Mouse (Mus musculus): ENCODE data around the gene Trp53inp2. TPM values are rescaled to one million over a fixed set of nuclear protein-coding genes. Genes with fewer than 3 reads are reported as not detected.

Gene Trp53inp2
- polyA plus RNA-seq, 1 experiment from 2014 or later: 29.2 TPM

GRCm38 (mm10) chr2:155356971-155357591 lies 23.8 kb upstream of the Trp53inp2 start, which contains the start of gene Pigu:
Pigu (minus strand) TSS chr2:155357430.
- DNase-seq (ENCODE audit: low spot score) (peak; percentile 99), ATAC-seq (ENCODE audit: low read depth) (peak; percentile 100)
- Histone ChIP-seq H3K4me1 (ENCODE audit: control insufficient read depth, insufficient read depth, low read length) (no peaks in the 10 kb centered on the region), H3K4me2 (ENCODE audit: low read depth, low read length) (peak within 1 kb of the TSS; percentile 77), H3K27ac (replicated peaks; ENCODE audit: low read depth, low read length) (peak within 1 kb of the TSS; percentile 48), H3K27me3 (replicated peaks; ENCODE audit: control insufficient read depth, insufficient read depth, low read length) (no peaks in the 10 kb centered on the region), H3K4me3 (ENCODE audit: low read depth, low read length) (peak within 1 kb of the TSS; percentile 89), H3K36me3 (ENCODE audit: control insufficient read depth, insufficient read depth, low read length) (no peaks in the 10 kb centered on the region), H3K9me3 (ENCODE audit: control insufficient read depth, low read length) (no peaks in the 10 kb centered on the region), H3K9ac (ENCODE audit: low read depth, low read length) (peak within 1 kb of the TSS; percentile 80)
- WGBS: under 1% methylated on average over 38 of the region's 38 CpGs

DNA sequence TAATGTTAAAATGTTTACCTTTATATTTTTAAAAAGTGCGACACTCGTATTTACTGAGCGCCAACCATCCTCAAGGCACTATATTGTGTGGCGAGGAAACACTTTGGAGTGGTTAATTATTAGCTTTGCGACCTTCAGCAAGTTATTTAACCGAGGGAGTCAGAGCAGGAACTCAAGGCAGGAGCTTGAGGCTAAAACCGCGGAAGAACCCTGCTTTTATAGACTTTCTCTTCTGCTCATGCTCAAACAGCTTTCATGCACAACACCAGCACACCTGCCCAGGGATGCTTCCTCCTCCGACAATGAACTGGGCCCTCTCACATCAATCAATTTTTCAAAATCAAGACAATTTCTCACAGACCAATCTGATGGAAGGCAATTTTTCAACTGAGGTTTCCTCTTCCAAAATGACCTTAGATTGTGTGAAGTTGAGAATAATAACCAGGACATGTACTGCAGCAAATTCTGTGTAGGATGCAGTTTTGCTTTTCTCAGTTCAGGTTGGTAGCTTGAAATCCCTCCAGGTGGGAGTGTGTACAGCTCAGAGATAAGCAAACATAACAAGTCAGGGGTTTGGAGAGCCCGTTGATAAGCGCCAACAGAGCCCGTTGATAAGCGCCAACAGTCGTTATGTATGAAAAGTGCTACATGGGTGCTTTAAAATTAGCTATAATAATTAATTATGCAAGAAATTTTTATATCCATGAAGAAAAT lies 23.0 kb upstream of the Trp53inp2 start:
- no peak overlapping the region for H3K27ac ChIP-seq (replicated peaks; ENCODE audit: low read depth, low read length)
- no peaks in the 10 kb centered on the region for H3K4me1 ChIP-seq (ENCODE audit: control insufficient read depth, insufficient read depth, low read length)
- 34% methylated on average over 14 of the region's 14 CpGs for WGBS
- no peaks in the 10 kb centered on the region for H3K27me3 ChIP-seq (replicated peaks; ENCODE audit: control insufficient read depth, insufficient read depth, low read length)
- no peak for DNase-seq (ENCODE audit: low spot score)
- peak overlapping the region; percentile 54; the same call in 1 of the 2 replicates for H3K9ac ChIP-seq (ENCODE audit: low read depth, low read length)
- ATAC-seq (ENCODE audit: low read depth): peak; percentile 16
- H3K4me2 ChIP-seq (ENCODE audit: low read depth, low read length): peak overlapping the region; percentile 77
- peak overlapping the region; percentile 89 for H3K4me3 ChIP-seq (ENCODE audit: low read depth, low read length)
- no peaks in the 10 kb centered on the region for H3K9me3 ChIP-seq (ENCODE audit: control insufficient read depth, low read length)
- no peaks in the 10 kb centered on the region for H3K36me3 ChIP-seq (ENCODE audit: control insufficient read depth, insufficient read depth, low read length)

DNA sequence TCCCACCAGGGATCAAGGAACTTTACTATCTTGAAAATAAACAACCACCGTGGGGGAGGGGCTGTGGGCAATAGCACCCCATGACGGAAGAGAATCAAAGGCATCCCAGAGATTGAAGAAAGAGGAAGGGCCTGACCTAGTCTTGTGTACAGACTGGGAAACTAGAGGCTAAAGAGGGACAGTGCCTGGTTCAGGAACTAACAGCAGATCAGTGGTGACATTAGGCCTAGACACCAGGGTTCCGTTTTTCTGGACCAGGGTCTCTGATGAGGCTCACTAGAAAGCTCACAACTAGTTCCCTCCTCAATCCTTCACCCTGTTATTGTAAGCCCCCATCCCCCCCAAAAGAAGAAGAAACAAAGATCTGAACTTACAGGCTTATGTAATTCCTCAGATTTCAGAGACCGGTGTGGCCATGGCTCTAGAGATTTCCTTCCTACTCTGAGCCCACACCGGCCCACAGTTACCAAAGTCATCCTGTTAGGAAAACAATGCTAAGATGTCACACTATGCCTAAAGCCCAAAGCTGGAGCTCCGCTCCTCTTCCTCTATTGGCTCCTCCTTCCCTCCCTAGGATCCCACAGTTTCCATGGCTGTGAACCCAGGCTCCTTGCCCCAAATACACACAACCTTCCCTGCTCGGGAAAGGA lies 13.1 kb upstream of the Trp53inp2 start:
- H3K9ac ChIP-seq (ENCODE audit: low read depth, low read length): no peak overlapping the region
- H3K4me2 ChIP-seq (ENCODE audit: low read depth, low read length): no peak overlapping the region
- H3K4me3 ChIP-seq (ENCODE audit: low read depth, low read length): no peak overlapping the region
- no peak for ATAC-seq (ENCODE audit: low read depth)
- no peaks in the 10 kb centered on the region for H3K36me3 ChIP-seq (ENCODE audit: control insufficient read depth, insufficient read depth, low read length)
- no peaks in the 10 kb centered on the region for H3K9me3 ChIP-seq (ENCODE audit: control insufficient read depth, low read length)
- 76% methylated on average over 7 of the region's 7 CpGs for WGBS
- no peaks in the 10 kb centered on the region for H3K4me1 ChIP-seq (ENCODE audit: control insufficient read depth, insufficient read depth, low read length)
- no peaks in the 10 kb centered on the region for H3K27me3 ChIP-seq (replicated peaks; ENCODE audit: control insufficient read depth, insufficient read depth, low read length)
- DNase-seq (ENCODE audit: low spot score): no peak
- H3K27ac ChIP-seq (replicated peaks; ENCODE audit: low read depth, low read length): no peak overlapping the region

- no peak overlapping the region for H3K9ac ChIP-seq (ENCODE audit: low read depth, low read length)
- no peaks in the 10 kb centered on the region for H3K27me3 ChIP-seq (replicated peaks; ENCODE audit: control insufficient read depth, insufficient read depth, low read length)
- no peak overlapping the region for H3K27ac ChIP-seq (replicated peaks; ENCODE audit: low read depth, low read length)
- WGBS: 48% methylated on average over 7 of the region's 7 CpGs
- ATAC-seq (ENCODE audit: low read depth) (no peak), DNase-seq (ENCODE audit: low spot score) (peak; percentile 81)
- no peaks in the 10 kb centered on the region for H3K9me3 ChIP-seq (ENCODE audit: control insufficient read depth, low read length)
- no peaks in the 10 kb centered on the region for H3K4me1 ChIP-seq (ENCODE audit: control insufficient read depth, insufficient read depth, low read length)
- no peaks in the 10 kb centered on the region for H3K36me3 ChIP-seq (ENCODE audit: control insufficient read depth, insufficient read depth, low read length)
- no peak overlapping the region for H3K4me3 ChIP-seq (ENCODE audit: low read depth, low read length)
- H3K4me2 ChIP-seq (ENCODE audit: low read depth, low read length): no peak overlapping the region
Observed at GRCm38 (mm10) chr2:155369333-155369883, 11.5 kb upstream of the Trp53inp2 start.

- no peak overlapping the region for H3K27ac ChIP-seq (replicated peaks; ENCODE audit: low read depth, low read length)
- DNase-seq (ENCODE audit: low spot score): no peak
- no peak overlapping the region for H3K9ac ChIP-seq (ENCODE audit: low read depth, low read length)
- H3K4me1 ChIP-seq (ENCODE audit: control insufficient read depth, insufficient read depth, low read length): no peaks in the 10 kb centered on the region
- no peak overlapping the region for H3K4me3 ChIP-seq (ENCODE audit: low read depth, low read length)
- no peaks in the 10 kb centered on the region for H3K36me3 ChIP-seq (ENCODE audit: control insufficient read depth, insufficient read depth, low read length)
- H3K4me2 ChIP-seq (ENCODE audit: low read depth, low read length): no peak overlapping the region
- no peak for ATAC-seq (ENCODE audit: low read depth)
- H3K9me3 ChIP-seq (ENCODE audit: control insufficient read depth, low read length): no peaks in the 10 kb centered on the region
- no peaks in the 10 kb centered on the region for H3K27me3 ChIP-seq (replicated peaks; ENCODE audit: control insufficient read depth, insufficient read depth, low read length)
- 46% methylated on average over 4 of the region's 4 CpGs for WGBS
Observed at GRCm38 (mm10) chr2:155372451-155372850, 8.4 kb upstream of the Trp53inp2 start.

GRCm38 (mm10) chr2:155373302-155373701 lies 7.6 kb upstream of the Trp53inp2 start:
- no peaks in the 10 kb centered on the region for H3K4me1 ChIP-seq (ENCODE audit: control insufficient read depth, insufficient read depth, low read length)
- DNase-seq (ENCODE audit: low spot score): no peak
- H3K27me3 ChIP-seq (replicated peaks; ENCODE audit: control insufficient read depth, insufficient read depth, low read length): no peaks in the 10 kb centered on the region
- H3K4me2 ChIP-seq (ENCODE audit: low read depth, low read length): no peak overlapping the region
- H3K36me3 ChIP-seq (ENCODE audit: control insufficient read depth, insufficient read depth, low read length): no peaks in the 10 kb centered on the region
- H3K9ac ChIP-seq (ENCODE audit: low read depth, low read length): no peak overlapping the region
- 58% methylated on average over 1 of the region's 1 CpGs for WGBS
- no peak overlapping the region for H3K4me3 ChIP-seq (ENCODE audit: low read depth, low read length)
- ATAC-seq (ENCODE audit: low read depth): no peak
- no peaks in the 10 kb centered on the region for H3K9me3 ChIP-seq (ENCODE audit: control insufficient read depth, low read length)
- H3K27ac ChIP-seq (replicated peaks; ENCODE audit: low read depth, low read length): no peak overlapping the region

DNA sequence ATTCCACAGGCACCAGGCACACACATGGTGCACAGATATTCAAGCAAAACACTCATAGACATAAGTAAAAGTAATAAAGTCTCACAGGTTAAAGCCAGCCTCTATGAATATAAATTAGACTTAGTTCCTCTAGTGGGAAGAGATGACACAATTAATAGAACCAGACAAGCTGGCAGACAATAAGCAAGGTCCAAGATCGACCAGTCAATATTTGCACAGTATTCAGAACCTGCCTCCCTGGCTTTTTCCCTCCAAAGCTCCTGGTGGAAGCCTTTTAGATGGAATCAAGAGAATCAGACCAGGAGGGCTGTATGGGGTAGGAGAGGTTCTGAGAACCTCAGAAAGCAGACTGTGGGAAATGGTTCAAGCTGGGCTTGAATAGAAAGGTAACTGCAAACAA lies 7.0 kb upstream of the Trp53inp2 start:
- WGBS: 71% methylated on average over 1 of the region's 1 CpGs
- Histone ChIP-seq H3K4me1 (ENCODE audit: control insufficient read depth, insufficient read depth, low read length) (no peaks in the 10 kb centered on the region), H3K9ac (ENCODE audit: low read depth, low read length) (no peak overlapping the region)

GRCm38 (mm10) chr2:155374521-155374920 lies 6.3 kb upstream of the Trp53inp2 start:
- no peak for DNase-seq (ENCODE audit: low spot score)
- H3K4me1 ChIP-seq (ENCODE audit: control insufficient read depth, insufficient read depth, low read length): no peaks in the 10 kb centered on the region

More for the DNA sequence above, 7.0 kb upstream of the Trp53inp2 start:
- Histone ChIP-seq H3K27ac (replicated peaks; ENCODE audit: low read depth, low read length) (no peak overlapping the region), H3K27me3 (replicated peaks; ENCODE audit: control insufficient read depth, insufficient read depth, low read length) (no peaks in the 10 kb centered on the region), H3K4me3 (ENCODE audit: low read depth, low read length) (no peak overlapping the region), H3K36me3 (ENCODE audit: control insufficient read depth, insufficient read depth, low read length) (no peaks in the 10 kb centered on the region), H3K4me2 (ENCODE audit: low read depth, low read length) (no peak overlapping the region), H3K9me3 (ENCODE audit: control insufficient read depth, low read length) (no peaks in the 10 kb centered on the region)
- ATAC-seq (ENCODE audit: low read depth) (no peak), DNase-seq (ENCODE audit: low spot score) (no peak)

More at GRCm38 (mm10) chr2:155374521-155374920, 6.3 kb upstream of the Trp53inp2 start:
- no peak overlapping the region for H3K4me3 ChIP-seq (ENCODE audit: low read depth, low read length)
- H3K9ac ChIP-seq (ENCODE audit: low read depth, low read length): no peak overlapping the region
- H3K9me3 ChIP-seq (ENCODE audit: control insufficient read depth, low read length): no peaks in the 10 kb centered on the region
- no peak for ATAC-seq (ENCODE audit: low read depth)
- no peak overlapping the region for H3K4me2 ChIP-seq (ENCODE audit: low read depth, low read length)
- H3K27me3 ChIP-seq (replicated peaks; ENCODE audit: control insufficient read depth, insufficient read depth, low read length): no peaks in the 10 kb centered on the region
- no peaks in the 10 kb centered on the region for H3K36me3 ChIP-seq (ENCODE audit: control insufficient read depth, insufficient read depth, low read length)
- no peak overlapping the region for H3K27ac ChIP-seq (replicated peaks; ENCODE audit: low read depth, low read length)

All from embryonic facial prominence, embryonic 14.5 days (tissue).